Mouse (Mus musculus): Measurements from ENCODE around the gene Clrn3. TPM values are rescaled to one million over a fixed set of nuclear protein-coding genes. Genes with fewer than 3 reads are reported as not detected.

The Clrn3 gene
- polyA plus RNA-seq, 1 experiment from 2014 or later, result not detected

DNA sequence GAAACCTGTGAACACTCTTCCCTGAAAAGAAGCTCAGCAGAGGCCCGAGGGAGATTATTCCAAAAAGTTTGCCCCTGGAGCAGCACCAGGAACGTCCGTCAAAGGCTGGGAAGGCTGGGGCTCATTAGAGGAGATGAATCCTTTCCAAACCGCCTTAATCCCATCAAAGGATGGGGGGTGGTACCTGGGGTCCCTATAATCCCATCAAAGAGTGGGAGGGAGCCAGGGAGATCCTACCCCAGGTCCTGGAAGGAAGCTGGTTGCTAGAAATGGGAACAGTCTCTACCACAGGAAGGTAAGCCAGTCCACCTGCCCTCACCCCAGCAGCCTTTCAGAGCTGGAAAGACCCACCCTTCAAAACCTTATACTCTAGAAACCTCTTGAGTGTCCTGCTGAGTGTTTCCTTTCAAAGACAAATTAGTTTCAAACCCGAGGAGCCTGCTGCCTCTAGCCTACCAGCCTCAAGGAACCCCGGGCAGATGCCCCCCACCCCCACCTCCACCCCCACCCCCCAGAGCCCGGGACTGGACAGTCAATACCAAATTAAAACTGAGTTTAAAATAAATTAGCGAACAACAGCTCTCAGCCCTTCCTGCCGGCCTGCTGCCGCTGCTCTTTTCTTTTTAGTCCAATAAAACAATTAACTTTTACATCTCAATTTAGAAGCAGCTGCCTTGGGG lies 43.2 kb downstream of the Clrn3 start:
- 8% methylated on average over 10 of the region's 10 CpGs for WGBS
- Histone ChIP-seq H3K4me2 (no peak overlapping the region), H3K4me3 (no peak overlapping the region), H3K9me3 (no peaks in the 10 kb centered on the region), H3K36me3 (no peaks in the 10 kb centered on the region), H3K9ac (no peak overlapping the region), H3K4me1 (peaks cover 12% of the 10 kb centered on the region), H3K27me3 (peaks cover 25% of the 10 kb centered on the region; the same call in 1 of the 2 replicates), H3K27ac (no peak overlapping the region)
- no peak for ATAC-seq (ENCODE audit: insufficient number of reproducible peaks, low FRiP score, low TSS enrichment, low read depth)

DNA sequence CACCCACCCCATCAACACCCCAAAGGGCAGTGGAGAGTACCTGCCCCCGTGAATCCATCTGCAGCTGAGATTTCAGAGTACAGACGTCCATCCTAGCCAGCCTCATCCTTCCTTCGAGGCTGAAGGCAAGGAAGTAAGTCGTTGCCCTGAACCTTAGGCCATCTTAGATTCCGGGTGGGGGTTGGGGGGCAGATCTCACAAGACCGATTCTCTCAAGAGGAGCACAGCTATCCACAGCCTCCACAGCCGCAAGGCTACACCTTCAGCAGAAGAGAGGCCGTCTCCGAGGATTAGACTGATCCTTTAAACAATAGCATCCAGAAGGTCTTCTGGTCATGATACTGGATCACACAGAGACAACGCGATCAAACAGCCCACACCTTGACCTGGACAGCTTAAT lies 44.1 kb downstream of the Clrn3 start:
- Histone ChIP-seq H3K36me3 (no peaks in the 10 kb centered on the region), H3K9me3 (no peaks in the 10 kb centered on the region), H3K4me2 (no peak overlapping the region), H3K4me3 (no peak overlapping the region), H3K27me3 (peaks cover 25% of the 10 kb centered on the region; the same call in 1 of the 2 replicates), H3K27ac (no peak overlapping the region), H3K9ac (no peak overlapping the region), H3K4me1 (peaks cover 16% of the 10 kb centered on the region)
- ATAC-seq (ENCODE audit: insufficient number of reproducible peaks, low FRiP score, low TSS enrichment, low read depth), result no peak
- WGBS, result 41% methylated on average over 11 of the region's 11 CpGs

- 32% methylated on average over 6 of the region's 6 CpGs for WGBS
- no peak overlapping the region for H3K9ac ChIP-seq
- peaks cover 25% of the 10 kb centered on the region; the same call in 1 of the 2 replicates for H3K27me3 ChIP-seq
- ATAC-seq (ENCODE audit: insufficient number of reproducible peaks, low FRiP score, low TSS enrichment, low read depth), result no peak
- H3K4me3 ChIP-seq, result no peak overlapping the region
- no peak overlapping the region for H3K4me2 ChIP-seq
- no peaks in the 10 kb centered on the region for H3K9me3 ChIP-seq
- H3K4me1 ChIP-seq, result peaks cover 16% of the 10 kb centered on the region
- H3K27ac ChIP-seq, result no peak overlapping the region
- H3K36me3 ChIP-seq, result no peaks in the 10 kb centered on the region
Measured at GRCm38 (mm10) chr7:135483751-135484150, 44.7 kb downstream of the Clrn3 start.

GRCm38 (mm10) chr7:135481150-135481549 lies 47.3 kb downstream of the Clrn3 start:
- Histone ChIP-seq H3K36me3 (no peaks in the 10 kb centered on the region), H3K4me1 (peaks cover 16% of the 10 kb centered on the region), H3K9ac (no peak overlapping the region), H3K27me3 (peaks cover 19% of the 10 kb centered on the region; the same call in 1 of the 2 replicates), H3K4me3 (no peak overlapping the region), H3K9me3 (no peaks in the 10 kb centered on the region), H3K4me2 (no peak overlapping the region), H3K27ac (no peak overlapping the region)
- WGBS, result 12% methylated on average over 7 of the region's 7 CpGs
- ATAC-seq (ENCODE audit: insufficient number of reproducible peaks, low FRiP score, low TSS enrichment, low read depth), result no peak

- Histone ChIP-seq H3K9me3 (no peaks in the 10 kb centered on the region), H3K4me3 (no peak overlapping the region), H3K36me3 (no peaks in the 10 kb centered on the region), H3K9ac (no peak overlapping the region), H3K4me2 (no peak overlapping the region), H3K27ac (no peak overlapping the region), H3K4me1 (peaks cover 4% of the 10 kb centered on the region), H3K27me3 (peaks cover 14% of the 10 kb centered on the region; the same call in 1 of the 2 replicates)
- whole genome bisulfite sequencing, result 73% methylated on average over 6 of the region's 6 CpGs
- no peak for ATAC-seq (ENCODE audit: insufficient number of reproducible peaks, low FRiP score, low TSS enrichment, low read depth)
Measured at GRCm38 (mm10) chr7:135479912-135480311, 48.5 kb downstream of the Clrn3 start.

- no peak overlapping the region for H3K9ac ChIP-seq
- H3K4me2 ChIP-seq, result no peak overlapping the region
- H3K27ac ChIP-seq, result no peak overlapping the region
- 0 out of 2 replicates have a peak, but pooled peaks have one; percentile 32 for ATAC-seq (ENCODE audit: insufficient number of reproducible peaks, low FRiP score, low TSS enrichment, low read depth)
- peaks cover 4% of the 10 kb centered on the region; the same call in 1 of the 2 replicates for H3K4me1 ChIP-seq
- no peaks in the 10 kb centered on the region for H3K9me3 ChIP-seq
- H3K27me3 ChIP-seq, result peaks cover 11% of the 10 kb centered on the region; the same call in 1 of the 2 replicates
- H3K36me3 ChIP-seq, result no peaks in the 10 kb centered on the region
- no peak overlapping the region for H3K4me3 ChIP-seq
- 48% methylated on average over 10 of the region's 10 CpGs for WGBS
Measured at GRCm38 (mm10) chr7:135479322-135479880, 49.1 kb downstream of the Clrn3 start.

DNA sequence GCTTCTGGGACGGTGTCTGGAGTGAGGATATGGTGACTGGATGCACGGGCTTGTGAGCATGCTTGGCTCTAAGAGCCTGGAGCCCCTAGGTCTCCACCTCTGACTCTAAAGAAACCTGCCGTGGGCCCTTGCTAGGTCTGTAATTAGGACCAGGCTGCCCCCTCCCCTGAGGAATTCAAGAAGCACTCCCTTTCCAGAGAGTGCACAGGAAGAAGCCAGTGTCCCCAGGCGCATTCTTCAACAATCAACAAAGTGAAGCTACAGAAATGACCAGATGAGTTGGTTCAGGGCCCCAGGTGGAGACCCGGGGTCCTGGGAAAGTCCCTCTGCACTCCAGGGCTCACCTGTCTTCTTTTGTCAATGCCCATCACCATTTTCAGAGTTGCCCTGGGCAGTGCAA lies 51.2 kb downstream of the Clrn3 start:
- 19% methylated on average over 5 of the region's 5 CpGs for WGBS
- no peak overlapping the region for H3K4me2 ChIP-seq
- no peak for ATAC-seq (ENCODE audit: insufficient number of reproducible peaks, low FRiP score, low TSS enrichment, low read depth)
- peaks cover 4% of the 10 kb centered on the region; the same call in 1 of the 2 replicates for H3K4me1 ChIP-seq
- peaks cover 6% of the 10 kb centered on the region; the same call in 1 of the 2 replicates for H3K27me3 ChIP-seq
- no peak overlapping the region for H3K27ac ChIP-seq
- no peaks in the 10 kb centered on the region for H3K36me3 ChIP-seq
- no peak overlapping the region for H3K9ac ChIP-seq
- H3K9me3 ChIP-seq, result no peaks in the 10 kb centered on the region
- no peak overlapping the region for H3K4me3 ChIP-seq

DNA sequence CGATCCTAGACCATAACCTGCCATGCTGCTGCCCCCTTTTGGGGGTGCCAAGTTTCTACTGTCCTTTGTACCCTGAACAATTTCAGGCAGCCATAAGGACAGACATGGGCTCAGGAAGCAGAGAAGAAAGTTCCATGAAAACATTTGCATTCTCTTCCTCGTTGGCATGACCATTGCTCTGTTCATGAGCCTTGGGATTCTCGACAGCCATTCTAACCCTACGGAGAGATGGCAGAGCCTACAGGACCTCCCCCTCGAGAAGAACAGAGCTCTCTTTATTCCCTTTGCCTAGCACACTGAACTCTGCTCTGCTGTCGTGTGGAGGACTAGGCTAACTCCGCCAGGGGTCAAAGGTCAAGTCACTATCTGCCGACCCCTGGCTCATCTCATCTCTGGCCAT lies 52.5 kb downstream of the Clrn3 start:
- Histone ChIP-seq H3K27me3 (no peaks in the 10 kb centered on the region), H3K36me3 (no peaks in the 10 kb centered on the region), H3K4me3 (no peak overlapping the region), H3K9ac (no peak overlapping the region), H3K4me1 (peaks cover 4% of the 10 kb centered on the region; the same call in 1 of the 2 replicates), H3K4me2 (no peak overlapping the region), H3K9me3 (no peaks in the 10 kb centered on the region), H3K27ac (no peak overlapping the region)
- ATAC-seq (ENCODE audit: insufficient number of reproducible peaks, low FRiP score, low TSS enrichment, low read depth), result no peak
- WGBS, result 61% methylated on average over 8 of the region's 8 CpGs

GRCm38 (mm10) chr7:135470319-135470718 lies 58.1 kb downstream of the Clrn3 start:
- H3K4me2 ChIP-seq, result no peak overlapping the region
- H3K27me3 ChIP-seq, result no peaks in the 10 kb centered on the region
- no peak overlapping the region for H3K4me3 ChIP-seq
- no peak overlapping the region for H3K27ac ChIP-seq
- H3K36me3 ChIP-seq, result no peaks in the 10 kb centered on the region
- ATAC-seq (ENCODE audit: insufficient number of reproducible peaks, low FRiP score, low TSS enrichment, low read depth), result no peak
- H3K4me1 ChIP-seq, result no peaks in the 10 kb centered on the region; the same call in 1 of the 2 replicates
- no peak overlapping the region for H3K9ac ChIP-seq
- WGBS, result 88% methylated on average over 5 of the region's 5 CpGs
- H3K9me3 ChIP-seq, result no peaks in the 10 kb centered on the region

GRCm38 (mm10) chr7:135468631-135469030 lies 59.8 kb downstream of the Clrn3 start:
- H3K4me3 ChIP-seq, result no peak overlapping the region
- no peak for ATAC-seq (ENCODE audit: insufficient number of reproducible peaks, low FRiP score, low TSS enrichment, low read depth)
- no peaks in the 10 kb centered on the region for H3K36me3 ChIP-seq
- 37% methylated on average over 7 of the region's 7 CpGs for WGBS
- H3K9ac ChIP-seq, result no peak overlapping the region
- no peaks in the 10 kb centered on the region for H3K9me3 ChIP-seq
- H3K27me3 ChIP-seq, result no peaks in the 10 kb centered on the region
- no peaks in the 10 kb centered on the region; the same call in 1 of the 2 replicates for H3K4me1 ChIP-seq
- H3K4me2 ChIP-seq, result no peak overlapping the region
- H3K27ac ChIP-seq, result no peak overlapping the region

- no peaks in the 10 kb centered on the region; the same call in 1 of the 2 replicates for H3K4me1 ChIP-seq
- H3K27ac ChIP-seq, result no peak overlapping the region
- no peaks in the 10 kb centered on the region for H3K36me3 ChIP-seq
- H3K4me3 ChIP-seq, result no peak overlapping the region
- H3K9me3 ChIP-seq, result no peaks in the 10 kb centered on the region
- no peaks in the 10 kb centered on the region for H3K27me3 ChIP-seq
- no peak overlapping the region for H3K4me2 ChIP-seq
- 26% methylated on average over 12 of the region's 12 CpGs for WGBS
- H3K9ac ChIP-seq, result no peak overlapping the region
- no peak for ATAC-seq (ENCODE audit: insufficient number of reproducible peaks, low FRiP score, low TSS enrichment, low read depth)
Measured at GRCm38 (mm10) chr7:135465293-135465692, 63.2 kb downstream of the Clrn3 start.

DNA sequence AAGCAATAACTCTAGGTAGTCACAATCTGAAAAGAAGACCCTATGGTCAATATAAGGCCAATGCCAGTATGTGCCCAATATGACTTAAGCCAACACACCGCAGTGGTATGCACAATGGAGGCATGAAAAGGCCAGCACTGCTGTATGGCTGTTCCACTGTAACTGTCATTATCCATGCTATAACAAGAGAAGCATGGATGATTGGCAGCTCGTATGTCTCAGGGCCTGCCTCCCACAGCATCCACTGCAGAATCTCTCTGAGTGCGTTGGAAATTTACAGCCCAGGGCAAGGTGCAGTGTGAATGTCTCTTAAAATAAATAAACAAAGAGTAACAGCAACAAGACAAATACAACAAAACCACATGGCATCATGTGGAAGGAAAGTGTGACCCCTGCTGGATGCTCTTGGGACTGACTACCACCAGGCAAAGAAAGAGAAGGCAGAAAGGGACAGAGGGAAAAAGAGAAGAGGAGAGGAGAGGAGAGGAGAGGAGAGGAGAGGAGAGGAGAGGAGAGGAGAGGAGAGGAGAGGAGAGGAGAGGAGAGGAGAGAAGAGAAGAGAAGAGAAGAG lies 63.7 kb downstream of the Clrn3 start:
- no peak overlapping the region for H3K27ac ChIP-seq
- no peaks in the 10 kb centered on the region; the same call in 1 of the 2 replicates for H3K4me1 ChIP-seq
- no peak overlapping the region for H3K9ac ChIP-seq
- no peaks in the 10 kb centered on the region for H3K9me3 ChIP-seq
- no peak overlapping the region for H3K4me3 ChIP-seq
- ATAC-seq (ENCODE audit: insufficient number of reproducible peaks, low FRiP score, low TSS enrichment, low read depth), result no peak
- no peaks in the 10 kb centered on the region for H3K36me3 ChIP-seq
- no peaks in the 10 kb centered on the region for H3K27me3 ChIP-seq
- WGBS, result 37% methylated on average over 3 of the region's 3 CpGs
- H3K4me2 ChIP-seq, result no peak overlapping the region

Data from limb, embryonic 15.5 days (tissue).